Mouse (Mus musculus) heart, postnatal 0 days (tissue): Measurements from ENCODE around the gene Zfand2b.

Experiments used
- CTCF ChIP-seq: IDR thresholded peaks from 2 replicates; pipeline ENCODE4 v1.5.1; 2016; ENCODE audit warnings: antibody characterized with exemption, control low read depth, low read depth
- EP300 ChIP-seq: IDR thresholded peaks from 2 replicates; pipeline ENCODE4 v1.6.1; 2016; ENCODE audit warnings: antibody characterized with exemption, low read depth

DNA sequence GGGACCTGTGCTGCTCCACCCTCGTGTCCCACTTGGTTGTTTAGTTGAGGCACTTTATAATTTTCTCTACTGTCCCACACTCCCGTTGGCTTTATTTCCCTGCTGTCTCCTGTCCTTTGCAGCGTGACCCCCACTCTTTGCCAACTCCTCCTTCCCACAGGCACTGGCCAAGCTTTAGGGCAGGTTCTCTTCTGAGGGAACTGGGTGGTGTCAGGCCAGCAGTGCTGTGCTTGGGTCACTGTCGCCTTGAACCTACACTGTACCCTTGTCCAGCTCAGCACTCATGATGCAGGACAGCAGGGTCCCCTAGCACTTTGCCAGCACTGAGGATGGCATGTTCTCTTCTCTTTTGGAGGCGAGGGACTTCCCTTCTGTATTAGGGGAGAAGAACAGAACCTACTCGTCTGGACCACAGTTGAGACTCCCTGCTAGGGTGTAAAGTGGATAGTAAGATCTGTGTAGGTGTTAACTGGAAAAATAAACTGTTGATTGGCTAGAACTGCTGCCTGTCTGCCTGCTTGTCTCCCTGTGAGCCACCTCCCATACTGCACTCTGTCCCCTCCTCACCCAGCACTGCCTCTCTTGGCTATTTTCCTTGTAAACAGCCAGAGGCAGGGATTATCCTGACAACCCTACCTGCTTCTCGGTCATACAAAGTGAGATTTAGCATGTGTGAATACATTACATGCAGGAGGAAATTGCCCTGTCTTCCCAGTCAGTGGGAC is 20.9 kb upstream of the Zfand2b start:
- TF ChIP-seq EP300 (no peak), CTCF (no peak)
